Mouse (Mus musculus): ENCODE data around the gene Grem1.

GRCm38 (mm10) chr2:113701507-113701906 lies 56.9 kb downstream of the Grem1 start:
- TF ChIP-seq EP300 (optimal IDR thresholded peaks at IDR 0.05) (no peak), CTCF (IDR thresholded peaks at IDR 0.05; ENCODE audit: low read depth) (no peak)
